Mouse (Mus musculus) thymus, postnatal 10 days (tissue): Measurements from ENCODE around the gene Coq7.

Experiments
- DNase-seq, 2 experiments: peaks; one replicate each; pipeline ENCODE4 v3.0.0; 2021; ENCODE audit warnings: low spot score in 2 of 2

Coq7 gene

GRCm38 (mm10) chr7:118533178-118533578, at the start of gene Coq7:
Gene Coq7 (minus strand): TSS chr7:118533356.
- peak; percentile 91 to 93 for DNase-seq

- DNase-seq, result no peak
Observed at GRCm38 (mm10) chr7:118579938-118580337, 46.8 kb upstream of the Coq7 start.

- DNase-seq, result no peak
Observed at GRCm38 (mm10) chr7:118578269-118578668, 45.1 kb upstream of the Coq7 start.

GRCm38 (mm10) chr7:118572039-118572438, 38.9 kb upstream of the Coq7 start:
- no peak for DNase-seq

GRCm38 (mm10) chr7:118571350-118571749, 38.2 kb upstream of the Coq7 start:
- no peak for DNase-seq

- no peak for DNase-seq
Observed at GRCm38 (mm10) chr7:118569121-118569543, 36.0 kb upstream of the Coq7 start.

GRCm38 (mm10) chr7:118554290-118554689, 21.1 kb upstream of the Coq7 start:
- DNase-seq, result no peak

- no peak for DNase-seq
Observed at GRCm38 (mm10) chr7:118553881-118554280, 20.7 kb upstream of the Coq7 start.

GRCm38 (mm10) chr7:118547451-118547850, 14.3 kb upstream of the Coq7 start:
- DNase-seq, result peak; percentile 30 to 39

- DNase-seq, result no peak
Observed at GRCm38 (mm10) chr7:118544128-118544527, 11.0 kb upstream of the Coq7 start.

GRCm38 (mm10) chr7:118535076-118535475, 1.9 kb upstream of the Coq7 start:
- DNase-seq, result no peak

GRCm38 (mm10) chr7:118534326-118534725, 1.2 kb upstream of the Coq7 start:
- no peak for DNase-seq

- peak; percentile 96 for DNase-seq
Observed at GRCm38 (mm10) chr7:118532519-118533177, 508 bp downstream of the Coq7 start.

- no peak for DNase-seq
Observed at GRCm38 (mm10) chr7:118526967-118527366, 6.2 kb downstream of the Coq7 start.

GRCm38 (mm10) chr7:118522077-118522476, 11.1 kb downstream of the Coq7 start:
- no peak for DNase-seq

GRCm38 (mm10) chr7:118519661-118520060, 13.5 kb downstream of the Coq7 start:
- no peak for DNase-seq

- peak; percentile 35 to 84 for DNase-seq
Observed at GRCm38 (mm10) chr7:118518687-118519086, 14.5 kb downstream of the Coq7 start.

- no peak for DNase-seq
Observed at GRCm38 (mm10) chr7:118517819-118518218, 15.3 kb downstream of the Coq7 start.

- DNase-seq, result no peak
Observed at GRCm38 (mm10) chr7:118508556-118508955, 24.6 kb downstream of the Coq7 start.

GRCm38 (mm10) chr7:118503844-118504243, 29.3 kb downstream of the Coq7 start:
- DNase-seq, result no peak

GRCm38 (mm10) chr7:118502333-118502732, 30.8 kb downstream of the Coq7 start:
- DNase-seq, result no peak

- no peak for DNase-seq
Observed at GRCm38 (mm10) chr7:118499784-118500435, 33.2 kb downstream of the Coq7 start.

GRCm38 (mm10) chr7:118498984-118499783, 34.0 kb downstream of the Coq7 start:
- no peak for DNase-seq
